Mouse (Mus musculus) adrenal gland (tissue): ENCODE data around the gene Nup188.

Experiments
- intact Hi-C: fragments of 180-260 bp; cut with DNase I; formaldehyde crosslinking; loops from one replicate; pipeline ENCODE4 v1.15.1; 2025

Gene Nup188

DNA sequence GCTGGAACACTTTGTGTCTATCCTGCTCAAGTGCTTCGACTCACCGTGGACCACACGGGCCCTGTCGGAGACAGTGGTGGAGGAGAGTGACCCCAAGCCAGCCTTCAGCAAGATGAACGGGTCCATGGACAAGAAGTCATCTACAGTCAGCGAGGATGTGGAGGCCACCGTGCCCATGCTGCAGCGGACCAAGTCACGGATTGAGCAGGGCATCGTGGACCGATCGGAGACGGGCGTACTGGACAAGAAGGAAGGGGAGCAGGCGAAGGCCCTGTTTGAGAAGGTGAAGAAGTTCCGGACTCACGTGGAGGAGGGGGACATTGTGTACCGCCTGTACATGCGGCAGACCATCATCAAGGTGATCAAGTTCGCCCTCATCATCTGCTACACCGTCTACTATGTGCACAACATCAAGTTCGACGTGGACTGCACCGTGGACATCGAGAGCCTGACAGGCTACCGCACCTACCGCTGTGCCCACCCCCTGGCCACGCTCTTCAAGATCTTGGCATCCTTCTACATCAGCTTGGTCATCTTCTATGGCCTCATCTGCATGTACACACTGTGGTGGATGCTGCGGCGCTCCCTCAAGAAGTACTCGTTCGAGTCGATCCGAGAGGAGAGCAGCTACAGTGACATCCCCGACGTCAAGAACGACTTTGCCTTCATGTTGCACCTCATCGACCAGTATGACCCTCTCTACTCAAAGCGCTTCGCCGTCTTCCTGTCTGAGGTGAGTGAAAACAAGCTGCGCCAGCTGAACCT, 30.4 kb upstream of the Nup188 start:
- intact Hi-C loops: no loop called here

DNA sequence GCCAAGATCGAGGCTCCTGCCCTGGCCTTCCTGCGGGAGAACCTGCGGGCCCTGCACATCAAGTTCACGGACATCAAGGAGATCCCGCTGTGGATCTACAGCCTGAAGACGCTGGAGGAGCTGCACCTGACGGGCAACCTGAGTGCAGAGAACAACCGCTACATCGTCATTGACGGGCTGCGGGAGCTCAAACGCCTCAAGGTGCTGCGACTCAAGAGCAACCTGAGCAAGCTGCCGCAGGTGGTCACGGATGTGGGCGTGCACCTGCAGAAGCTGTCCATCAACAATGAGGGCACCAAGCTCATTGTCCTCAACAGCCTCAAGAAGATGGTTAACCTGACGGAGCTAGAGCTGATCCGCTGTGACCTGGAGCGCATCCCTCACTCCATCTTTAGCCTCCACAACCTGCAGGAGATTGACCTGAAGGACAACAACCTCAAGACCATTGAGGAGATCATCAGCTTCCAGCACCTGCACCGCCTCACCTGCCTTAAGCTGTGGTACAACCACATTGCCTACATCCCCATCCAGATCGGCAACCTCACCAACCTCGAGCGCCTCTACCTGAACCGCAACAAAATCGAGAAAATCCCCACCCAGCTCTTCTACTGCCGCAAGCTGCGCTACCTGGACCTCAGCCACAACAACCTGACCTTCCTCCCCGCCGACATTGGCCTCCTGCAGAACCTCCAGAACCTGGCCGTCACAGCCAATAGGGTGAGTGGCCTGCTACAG, 29.4 kb upstream of the Nup188 start:
- intact Hi-C loops: no loop called here

DNA sequence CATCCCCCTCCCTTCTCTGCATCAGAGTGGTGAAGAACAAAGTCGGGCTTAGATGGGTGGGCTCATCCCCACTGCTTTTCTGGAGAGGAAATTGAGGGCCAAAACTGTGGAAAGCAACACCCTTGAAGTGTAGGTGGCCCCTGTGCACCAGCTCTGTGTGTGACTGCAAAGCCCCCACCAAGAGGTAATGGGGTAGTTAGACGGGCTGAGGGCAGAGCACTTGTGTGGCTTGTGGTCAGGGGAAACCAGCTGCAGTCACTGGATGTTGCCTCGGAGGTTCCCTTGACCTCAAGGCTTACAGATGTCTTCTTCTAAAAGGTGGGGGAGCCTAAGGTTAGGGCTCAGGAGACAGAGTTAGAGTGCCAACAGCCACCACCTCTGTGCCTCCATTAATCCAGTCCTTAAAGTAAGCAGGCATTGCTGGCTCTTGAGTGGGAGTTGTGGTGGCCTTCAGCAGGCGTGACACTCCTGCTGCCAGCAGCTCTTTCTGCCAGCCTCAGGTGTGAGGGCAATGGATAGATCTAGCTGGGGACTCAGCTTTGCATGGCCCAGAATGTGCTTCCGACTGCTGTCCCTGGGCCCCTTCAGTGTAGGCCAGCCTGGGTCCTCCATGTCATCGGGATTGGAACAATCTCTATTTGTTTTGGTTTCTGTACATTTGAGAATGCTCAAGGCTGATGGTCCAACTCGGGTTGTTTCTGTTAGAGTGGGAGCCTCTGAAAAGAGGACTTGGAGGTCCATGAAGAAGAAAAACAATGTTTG, 28.3 kb upstream of the Nup188 start:
- intact Hi-C loops: no loop called here

DNA sequence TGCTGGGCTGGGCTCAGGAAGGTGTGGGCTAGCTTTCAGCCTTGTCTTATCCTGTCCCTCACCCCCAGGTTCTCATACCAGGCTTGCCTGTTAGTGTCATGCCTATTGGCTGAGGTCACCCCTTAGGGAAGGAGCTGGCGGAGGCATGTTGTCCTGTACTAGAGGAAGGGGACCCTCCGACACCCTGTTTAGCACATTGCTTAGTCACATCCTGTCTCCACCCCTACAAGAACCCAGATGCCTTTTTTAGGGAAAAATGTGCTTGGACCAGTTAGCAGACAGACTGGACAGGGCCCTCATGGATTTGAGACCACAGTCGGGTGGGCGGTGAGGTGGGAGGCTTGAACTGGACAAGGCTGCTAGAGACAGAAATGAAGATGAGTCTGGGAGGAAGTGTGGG, 27.6 kb upstream of the Nup188 start:
- intact Hi-C loops: no loop called here

DNA sequence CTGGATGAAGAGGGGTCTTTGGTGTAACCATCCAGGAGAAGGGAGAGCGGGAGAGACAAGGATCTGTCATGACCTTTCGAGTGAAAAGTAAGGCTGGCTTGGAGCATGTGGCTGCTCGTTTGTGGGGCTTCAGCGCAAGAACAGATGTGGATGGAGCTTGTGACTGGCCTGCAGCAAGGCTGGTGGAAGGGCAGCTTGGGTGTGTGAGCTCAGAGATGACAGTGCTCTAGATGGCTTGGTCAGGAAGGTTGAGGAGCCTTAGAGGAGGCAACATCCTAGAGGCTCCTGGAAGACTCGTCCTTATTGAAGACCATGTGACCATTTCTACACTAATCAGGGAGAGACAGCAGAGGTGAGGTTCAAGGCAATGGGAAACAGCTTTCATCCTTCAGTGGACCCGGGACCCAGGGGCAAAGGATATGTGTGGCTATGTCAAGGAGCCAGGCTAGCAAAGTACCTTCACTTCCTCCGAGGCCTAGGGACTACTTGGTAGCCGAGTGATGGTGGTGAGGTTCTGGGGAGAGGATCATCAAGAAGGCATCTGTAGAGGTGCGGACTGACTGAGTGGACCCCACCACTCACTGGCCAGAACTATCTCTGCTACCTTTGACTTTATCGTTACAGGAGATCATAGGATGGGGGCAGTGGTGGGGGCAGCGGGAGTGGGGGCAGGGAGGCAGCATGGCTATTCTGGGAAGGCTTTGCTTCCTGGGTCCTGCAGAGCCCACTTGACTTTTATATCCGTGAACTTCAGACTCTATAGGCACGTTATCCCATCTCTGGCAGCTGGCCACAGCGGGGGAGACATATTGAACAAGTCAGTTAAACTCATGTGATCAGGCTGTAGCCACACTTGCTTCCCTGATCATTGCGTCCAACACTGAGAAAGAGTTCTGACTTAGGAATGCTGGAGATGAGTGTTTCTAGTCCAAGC, 26.8 kb upstream of the Nup188 start:
- intact Hi-C loops: no loop called here

DNA sequence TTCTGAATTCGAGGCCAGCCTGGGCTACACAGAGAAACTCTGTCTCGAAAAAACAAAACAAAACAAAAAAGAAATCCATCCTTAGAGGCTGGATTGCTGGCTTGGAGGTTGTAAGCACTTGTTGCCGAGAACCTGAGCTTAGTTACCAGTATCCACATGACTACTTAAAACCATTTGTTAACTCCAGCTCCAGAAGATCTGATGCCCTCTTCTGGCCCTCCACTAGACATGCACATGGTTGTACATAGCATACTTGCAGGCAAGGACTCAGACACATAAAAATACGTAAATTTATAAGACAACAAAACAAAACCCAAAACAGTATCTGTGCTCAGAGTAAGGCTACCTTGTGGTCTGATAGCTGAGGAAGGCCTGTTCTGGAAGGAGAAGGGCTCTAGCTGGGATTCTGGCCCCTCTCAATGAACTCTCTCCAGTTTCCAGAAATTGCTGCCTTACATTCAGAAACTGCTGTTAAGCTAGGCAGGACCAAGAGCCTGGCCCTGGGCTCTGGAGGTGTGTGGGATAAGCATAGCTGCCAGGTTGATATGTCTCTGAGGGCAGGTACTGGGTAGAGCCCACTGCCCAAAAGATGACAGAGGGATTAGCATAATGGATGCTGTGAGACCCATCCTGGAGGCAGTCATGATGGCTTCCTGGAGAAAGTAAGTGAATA, 25.0 kb upstream of the Nup188 start:
- intact Hi-C loops: no loop called here

DNA sequence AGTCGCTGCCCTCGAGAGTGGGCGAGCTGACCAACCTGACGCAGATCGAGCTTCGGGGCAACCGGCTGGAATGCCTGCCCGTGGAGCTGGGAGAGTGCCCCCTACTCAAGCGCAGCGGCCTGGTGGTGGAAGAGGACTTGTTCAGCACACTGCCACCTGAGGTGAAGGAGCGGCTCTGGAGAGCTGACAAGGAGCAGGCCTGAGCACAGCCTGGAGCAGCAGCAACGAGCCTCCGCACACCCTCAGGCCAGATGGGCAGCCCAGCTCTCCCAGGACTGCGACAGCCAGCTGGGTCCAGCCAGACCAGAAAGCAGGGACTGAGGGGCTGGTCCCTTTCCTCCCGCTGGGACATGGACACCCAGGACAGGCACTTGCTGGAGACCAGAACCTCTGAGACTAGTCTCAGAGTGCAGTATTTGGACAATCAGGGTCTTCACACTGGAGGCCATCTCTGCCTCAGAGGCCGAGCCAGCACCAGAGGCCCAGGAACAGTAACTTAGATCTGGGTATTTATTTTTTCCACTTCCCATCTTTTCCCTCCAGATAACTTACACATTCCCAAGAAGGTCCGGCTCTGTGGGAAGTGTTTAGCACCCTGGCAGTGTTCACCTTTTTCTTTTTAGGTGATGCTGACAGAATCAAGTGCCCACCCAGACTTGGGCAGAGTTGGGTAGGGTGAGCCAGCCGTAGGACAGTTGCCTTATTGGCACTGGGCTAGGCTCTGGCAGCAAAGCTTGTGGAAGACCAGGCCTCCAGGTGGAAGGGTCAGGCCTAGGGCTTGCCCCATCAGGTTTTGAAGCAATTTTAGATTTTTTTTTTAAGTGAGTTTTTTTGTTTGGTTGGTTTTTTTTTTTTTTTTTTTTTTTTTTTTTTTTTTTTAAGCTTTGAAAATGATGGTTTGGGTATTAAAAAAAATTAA, 24.0 kb upstream of the Nup188 start:
- intact Hi-C loops: no loop called here

DNA sequence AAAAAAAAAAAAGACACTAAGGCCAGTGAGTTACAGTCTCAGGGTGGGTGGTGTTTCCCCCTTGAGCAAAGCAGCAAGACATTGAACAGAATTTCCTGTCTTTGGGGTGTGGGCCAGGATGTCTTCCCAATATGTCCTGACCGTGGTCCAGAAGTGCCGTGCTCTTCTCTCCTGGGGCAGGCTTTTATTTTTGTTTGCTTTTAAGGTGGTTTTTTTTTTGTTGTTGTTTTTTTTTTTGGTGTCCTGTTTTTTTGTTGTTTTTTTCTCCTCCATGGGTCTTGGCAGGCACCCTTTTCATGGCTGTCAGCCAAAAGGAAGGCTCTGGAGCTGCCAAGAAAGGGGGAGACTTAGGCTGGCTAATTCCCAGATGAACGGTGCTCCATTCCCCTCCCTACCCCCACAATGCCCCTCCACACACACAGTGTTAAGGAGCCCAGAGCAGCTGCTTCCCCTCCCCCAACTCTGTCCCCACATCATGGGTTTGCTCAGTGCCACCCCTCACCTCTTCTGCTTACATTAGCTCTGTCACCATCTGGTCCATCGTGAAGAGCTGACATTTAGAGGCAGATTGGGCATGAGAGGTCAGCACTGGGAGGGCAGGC, 23.3 kb upstream of the Nup188 start:
- intact Hi-C loops: no loop called here

DNA sequence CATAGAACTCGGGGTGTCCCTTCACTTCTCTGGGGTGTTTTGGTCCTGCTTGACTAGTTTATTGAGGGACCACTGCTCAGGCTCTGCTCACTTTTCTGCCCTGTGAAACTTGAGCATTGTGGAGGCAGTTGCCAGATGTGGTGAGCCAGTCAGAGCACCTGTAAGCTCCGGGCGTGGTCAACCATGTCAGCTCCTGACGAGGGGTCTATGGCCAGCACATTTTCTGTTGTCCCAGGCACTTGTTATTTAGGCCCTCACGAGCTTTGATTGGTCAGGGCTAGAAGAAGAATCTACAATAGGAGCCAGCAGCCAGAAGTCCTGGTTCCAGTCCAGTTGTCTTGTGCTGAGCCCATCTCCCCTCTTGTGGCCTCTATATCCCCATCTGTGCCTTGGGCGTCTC, 22.4 kb upstream of the Nup188 start:
- intact Hi-C loops: no loop called here

DNA sequence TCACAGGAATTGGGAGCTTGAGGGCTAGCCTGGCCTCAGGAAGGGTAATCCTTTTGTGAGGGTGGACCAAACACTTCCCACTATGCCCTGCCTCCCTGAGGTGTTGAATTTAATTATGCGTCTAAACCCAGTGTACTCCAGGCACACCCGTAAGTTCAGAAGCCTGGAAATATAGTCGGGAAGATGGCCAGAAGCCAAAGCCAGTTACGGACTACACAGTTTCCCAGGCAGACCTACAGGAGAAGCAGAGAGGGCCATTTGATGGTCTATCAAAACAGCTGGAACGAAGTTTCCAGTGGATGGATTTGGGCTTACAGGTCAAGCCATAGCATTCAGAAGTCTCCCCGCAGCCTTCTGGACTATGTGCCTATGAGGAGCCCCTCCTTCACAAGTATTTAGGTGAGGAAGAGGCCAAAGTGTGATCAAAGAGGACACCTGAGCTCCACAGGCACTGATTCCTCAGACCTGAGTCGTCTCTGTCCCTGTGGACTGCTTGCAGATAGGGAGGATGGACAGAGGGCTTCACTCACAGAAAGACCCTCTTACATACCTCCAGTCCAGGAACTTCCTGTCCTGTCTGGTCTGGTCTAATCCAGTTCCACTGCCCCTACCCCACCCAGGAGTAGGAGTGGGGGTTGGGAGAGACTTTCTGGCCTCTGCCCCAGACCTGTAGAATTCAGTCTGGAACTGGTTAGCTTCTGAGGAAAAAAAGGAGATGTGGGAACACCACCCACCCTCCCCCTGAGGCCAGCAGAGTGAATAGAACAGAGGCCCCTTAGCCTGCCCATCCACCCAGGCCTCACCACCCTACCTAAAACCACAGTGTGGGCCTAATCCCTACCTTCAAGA, 21.3 kb upstream of the Nup188 start:
- intact Hi-C loops: no loop called here

DNA sequence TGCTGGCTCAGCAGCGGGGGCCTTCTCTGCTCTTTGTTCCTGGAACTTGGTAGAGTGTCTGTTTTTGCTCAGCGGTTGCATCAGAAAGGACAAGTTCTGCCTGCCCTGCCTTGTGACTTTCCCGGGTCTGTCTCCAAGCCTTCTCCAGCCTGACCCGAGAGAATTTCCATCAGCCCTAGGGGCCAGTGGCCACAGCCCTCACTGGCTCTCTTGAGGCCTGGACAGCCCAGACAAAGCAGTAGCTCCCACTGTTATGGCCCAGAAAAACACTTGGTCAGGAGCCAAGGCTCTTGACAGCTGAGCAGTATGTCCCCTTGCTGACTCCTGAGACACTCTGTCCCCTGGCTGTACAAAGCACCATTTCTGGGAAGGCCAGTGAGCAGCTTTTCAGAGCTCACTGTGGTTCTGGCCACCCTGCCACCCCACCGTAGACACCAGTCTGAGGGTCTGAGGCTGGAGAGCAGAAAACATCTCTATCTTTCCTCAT, 20.4 kb upstream of the Nup188 start, which contains the start of gene Phyhd1:
Phyhd1 (plus strand) TSS at position 437 of the 487 bp plus-strand sequence.
- intact Hi-C loops: no loop called here

DNA sequence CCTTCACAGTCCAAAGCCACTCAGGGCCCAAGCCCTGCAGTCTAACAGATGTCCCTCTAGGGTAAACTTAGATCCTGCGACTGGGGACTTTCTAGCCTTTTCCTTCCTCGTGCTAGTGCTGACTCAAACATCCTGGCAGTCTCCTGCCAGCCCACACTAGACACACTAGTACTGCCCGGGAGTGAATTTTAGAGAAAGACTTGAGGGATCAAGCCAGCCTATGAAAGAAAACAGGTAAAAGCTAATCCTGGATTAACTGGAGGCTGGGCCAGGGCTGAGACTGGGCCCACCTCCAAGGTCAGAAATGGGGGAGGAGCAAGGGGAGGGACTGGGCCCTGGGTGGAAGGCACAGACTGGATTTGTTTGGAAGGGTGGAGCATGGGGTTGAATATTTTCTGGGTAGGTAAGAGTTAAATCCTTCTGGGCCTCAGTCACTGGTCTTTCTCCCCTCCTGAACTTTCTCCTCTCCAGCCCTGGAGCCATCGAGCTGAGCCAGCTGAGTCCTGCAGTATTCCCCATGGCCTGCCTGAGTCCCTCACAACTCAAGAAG, 19.7 kb upstream of the Nup188 start:
- intact Hi-C loops: no loop called here

DNA sequence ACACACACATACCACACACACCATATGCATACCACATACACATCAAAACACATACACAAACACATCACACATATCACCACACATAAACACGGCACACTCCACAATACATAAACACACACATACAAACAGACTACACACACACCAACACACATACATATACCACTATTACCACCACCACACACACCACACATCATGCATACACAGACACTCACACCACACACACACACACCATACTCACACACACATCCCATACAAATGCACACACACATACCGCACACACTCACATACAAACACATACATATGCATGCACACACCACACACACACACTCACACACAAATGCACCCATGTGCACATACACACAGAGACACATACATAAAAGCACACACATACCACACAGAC, 18.7 kb upstream of the Nup188 start:
- intact Hi-C loops: no loop called here

DNA sequence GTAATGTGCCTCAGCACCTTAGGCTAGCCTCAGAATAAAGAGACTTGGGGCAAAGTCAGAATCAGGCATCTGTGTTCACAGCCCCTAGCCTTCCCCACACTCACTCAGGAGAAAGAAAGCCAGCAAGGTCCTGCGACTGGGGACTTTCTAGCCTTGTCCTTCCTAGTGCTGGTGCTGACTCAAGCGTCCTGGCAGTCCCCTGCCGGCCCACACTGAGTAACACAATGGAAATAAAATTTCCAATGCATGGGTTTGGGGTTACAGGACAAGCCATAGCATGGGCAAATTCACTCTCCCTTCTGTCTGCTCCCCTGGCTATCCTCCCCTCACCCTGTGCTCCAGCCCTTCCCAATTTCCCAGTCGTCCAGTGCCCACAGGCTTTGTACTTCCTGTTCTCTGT, 17.8 kb upstream of the Nup188 start:
- intact Hi-C loops: no loop called here

DNA sequence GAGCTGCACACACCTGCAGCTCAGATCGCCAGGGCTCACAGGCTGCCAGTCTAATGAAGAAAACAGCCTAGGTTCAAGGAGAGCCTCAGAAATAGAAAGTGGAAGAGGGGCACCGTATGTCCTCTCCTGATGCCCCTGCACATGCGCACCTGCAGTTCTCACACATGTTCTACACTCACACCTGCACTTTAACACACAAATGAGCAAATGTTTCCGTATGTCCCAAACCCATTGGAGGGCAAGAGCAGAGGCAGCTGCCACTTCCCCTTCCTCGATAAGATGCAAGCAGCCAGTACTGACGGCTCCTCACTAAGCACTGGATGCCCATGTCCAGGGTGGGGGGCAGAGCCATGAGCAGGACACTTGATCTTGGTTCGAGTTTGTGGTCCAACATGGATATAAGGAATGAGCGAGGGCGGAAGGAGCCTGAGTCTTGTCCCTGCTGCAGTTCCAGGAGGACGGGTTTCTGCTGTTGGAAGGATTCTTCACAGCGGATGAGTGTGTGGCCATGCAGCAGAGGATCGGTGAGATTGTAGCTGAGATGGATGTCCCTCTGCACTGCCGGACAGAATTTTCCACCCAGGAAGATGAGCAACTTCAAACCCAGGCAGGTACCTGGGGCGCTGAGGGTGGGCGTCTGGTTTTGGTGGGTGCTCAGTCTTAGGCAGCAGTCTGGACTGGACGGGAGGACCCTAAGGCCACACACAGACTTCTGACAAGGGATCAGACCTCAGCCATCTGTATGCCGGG, 16.8 kb upstream of the Nup188 start:
- intact Hi-C loops: no loop called here

DNA sequence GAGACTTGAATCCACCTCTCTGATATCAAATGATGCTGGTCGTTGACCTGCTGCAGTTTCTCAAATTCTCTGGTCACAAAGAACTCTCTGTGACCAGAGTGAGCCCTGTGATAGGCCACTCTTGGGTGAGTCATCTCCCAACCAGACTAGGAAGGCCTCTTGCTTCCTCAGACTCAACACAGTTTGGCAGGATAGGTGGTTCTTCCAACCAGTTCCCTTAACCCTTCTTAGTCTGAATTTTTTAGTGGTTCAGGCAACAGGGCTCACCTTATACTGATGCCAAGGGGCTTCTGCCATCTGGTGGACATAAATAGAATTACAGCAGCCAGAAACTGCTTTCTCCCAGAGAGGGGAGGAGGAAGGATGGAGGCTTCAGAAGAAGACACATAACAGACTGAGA, 16.1 kb upstream of the Nup188 start:
- intact Hi-C loops: loop anchor here (2.0 to 5.0 kb wide), 2 partner anchors 33 to 93 kb away; partner anchors contain the start of genes Lrrc8a and Spout1

DNA sequence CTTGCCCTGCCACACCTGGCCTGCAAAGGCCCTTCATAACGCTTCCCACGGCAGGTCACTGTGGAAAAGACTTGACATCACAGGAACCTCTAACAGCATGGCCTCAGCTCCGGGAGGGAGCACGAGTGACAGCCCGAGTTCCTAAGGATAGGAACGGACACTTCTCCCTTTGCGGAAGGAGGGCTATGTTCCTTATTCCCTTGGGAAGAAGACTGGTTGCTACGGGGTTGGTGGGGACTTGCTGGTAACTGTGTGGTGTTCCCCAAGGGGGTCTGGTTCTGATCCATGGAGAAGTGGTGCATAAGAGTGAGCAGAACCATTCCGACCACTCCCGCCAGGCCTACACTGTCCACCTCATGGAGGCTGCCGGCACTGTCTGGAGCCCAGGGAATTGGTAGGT, 5.5 kb upstream of the Nup188 start, which contains the start of gene Gm28038:
Gm28038 (plus strand) TSS at position 301 of the 400 bp plus-strand sequence.
- intact Hi-C loops: no loop called here
